Mouse (Mus musculus): ENCODE results near the gene Rasl11b. TPM values are rescaled to one million over a fixed set of nuclear protein-coding genes. Genes with fewer than 3 reads are reported as not detected.

Gene Rasl11b
- total and polyA plus RNA-seq, 2 experiments from 2014 or later = 7.7 to 37.3 TPM

- WGBS = 93% methylated on average over 7 of the region's 7 CpGs
- no peak for ATAC-seq
- no peak for TF ChIP-seq CTCF (IDR thresholded peaks at IDR 0.05; ENCODE audit: low read depth)
- Histone ChIP-seq H3K4me2 (ENCODE audit: low read depth) (no peak overlapping the region), H3K9me3 (ENCODE audit: low read length) (no peaks in the 10 kb centered on the region), H3K27ac (ENCODE audit: low read depth, low read length) (no peak overlapping the region), H3K9ac (no peak overlapping the region), H3K36me3 (ENCODE audit: insufficient read depth) (no peaks in the 10 kb centered on the region), H3K4me1 (ENCODE audit: insufficient read depth) (no peaks in the 10 kb centered on the region), H3K4me3 (ENCODE audit: low read depth, low read length) (no peak overlapping the region), H3K27me3 (ENCODE audit: insufficient read depth, low read length) (no peaks in the 10 kb centered on the region)
- no peak for DNase-seq
Observed at GRCm38 (mm10) chr5:74233808-74234207, 38.7 kb downstream of the Rasl11b start.

- ATAC-seq = no peak
- Histone ChIP-seq H3K4me1 (ENCODE audit: insufficient read depth) (no peaks in the 10 kb centered on the region), H3K27ac (ENCODE audit: low read depth, low read length) (no peak overlapping the region), H3K27me3 (ENCODE audit: insufficient read depth, low read length) (no peaks in the 10 kb centered on the region), H3K4me3 (ENCODE audit: low read depth, low read length) (no peak overlapping the region), H3K4me2 (ENCODE audit: low read depth) (no peak overlapping the region), H3K9me3 (ENCODE audit: low read length) (no peaks in the 10 kb centered on the region), H3K9ac (no peak overlapping the region), H3K36me3 (ENCODE audit: insufficient read depth) (no peaks in the 10 kb centered on the region)
- WGBS = 78% methylated on average over 1 of the region's 1 CpGs
- DNase-seq = no peak
- TF ChIP-seq CTCF (IDR thresholded peaks at IDR 0.05; ENCODE audit: low read depth) = no peak
Observed at GRCm38 (mm10) chr5:74239369-74239768, 44.3 kb downstream of the Rasl11b start.

DNA sequence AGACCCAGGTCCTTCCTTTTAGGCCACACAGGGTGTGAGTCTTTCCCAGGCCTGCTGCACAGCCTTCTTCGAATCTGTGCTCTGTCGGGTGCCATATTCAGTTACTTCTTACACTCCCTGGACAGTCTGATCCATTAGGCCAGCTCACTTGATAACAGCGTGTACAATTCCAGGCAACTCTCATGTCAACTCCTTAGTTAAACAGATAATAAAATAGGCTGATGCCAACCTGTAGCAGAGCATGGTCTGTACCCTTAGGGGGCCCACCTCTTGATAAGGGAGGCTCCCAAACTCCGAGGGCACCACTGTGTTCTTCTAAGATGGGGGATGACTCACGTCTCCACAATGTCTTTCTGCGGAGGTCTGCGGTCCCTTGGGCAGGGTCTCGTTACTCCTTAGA, 45.2 kb downstream of the Rasl11b start:
- H3K4me1 ChIP-seq (ENCODE audit: insufficient read depth) = no peaks in the 10 kb centered on the region
- H3K9me3 ChIP-seq (ENCODE audit: low read length) = no peaks in the 10 kb centered on the region
- DNase-seq (no peak), ATAC-seq (no peak)
- H3K27me3 ChIP-seq (ENCODE audit: insufficient read depth, low read length) = no peaks in the 10 kb centered on the region
- no peak overlapping the region for H3K27ac ChIP-seq (ENCODE audit: low read depth, low read length)
- TF ChIP-seq CTCF (IDR thresholded peaks at IDR 0.05; ENCODE audit: low read depth) = no peak
- WGBS = 79% methylated on average over 8 of the region's 8 CpGs
- no peak overlapping the region for H3K4me2 ChIP-seq (ENCODE audit: low read depth)
- no peak overlapping the region for H3K9ac ChIP-seq
- H3K4me3 ChIP-seq (ENCODE audit: low read depth, low read length) = no peak overlapping the region
- H3K36me3 ChIP-seq (ENCODE audit: insufficient read depth) = no peaks in the 10 kb centered on the region

GRCm38 (mm10) chr5:74240926-74241680, 46.0 kb downstream of the Rasl11b start:
- ATAC-seq (no peak), DNase-seq (no peak)
- no peaks in the 10 kb centered on the region for H3K4me1 ChIP-seq (ENCODE audit: insufficient read depth)
- no peaks in the 10 kb centered on the region for H3K9me3 ChIP-seq (ENCODE audit: low read length)
- H3K27me3 ChIP-seq (ENCODE audit: insufficient read depth, low read length) = no peaks in the 10 kb centered on the region
- no peaks in the 10 kb centered on the region for H3K36me3 ChIP-seq (ENCODE audit: insufficient read depth)
- no peak overlapping the region for H3K4me3 ChIP-seq (ENCODE audit: low read depth, low read length)
- no peak overlapping the region for H3K4me2 ChIP-seq (ENCODE audit: low read depth)
- H3K27ac ChIP-seq (ENCODE audit: low read depth, low read length) = no peak overlapping the region
- TF ChIP-seq CTCF (IDR thresholded peaks at IDR 0.05; ENCODE audit: low read depth) = no peak
- 70% methylated on average over 13 of the region's 13 CpGs for WGBS
- H3K9ac ChIP-seq = no peak overlapping the region

DNA sequence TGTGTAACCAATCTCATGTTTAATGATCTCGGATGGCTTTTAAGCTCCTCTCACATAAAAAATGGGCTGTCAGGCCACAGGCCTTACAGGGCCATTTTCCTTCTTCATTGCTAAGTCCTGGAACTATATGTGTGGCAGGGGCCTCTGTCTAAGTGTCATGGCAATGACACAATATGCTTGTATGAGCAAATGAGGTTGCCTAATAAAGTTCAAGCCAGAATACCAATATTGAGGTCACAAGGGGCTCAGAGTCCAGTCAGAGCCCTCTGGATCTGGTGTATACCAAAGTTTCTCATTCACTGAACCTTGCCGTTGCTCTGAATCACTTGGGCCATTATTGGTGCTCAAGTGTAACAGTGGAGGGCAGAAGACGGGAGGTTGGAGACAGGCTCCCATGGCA, 47.6 kb downstream of the Rasl11b start:
- Histone ChIP-seq H3K36me3 (ENCODE audit: insufficient read depth) (no peaks in the 10 kb centered on the region), H3K9ac (no peak overlapping the region), H3K27ac (ENCODE audit: low read depth, low read length) (no peak overlapping the region), H3K9me3 (ENCODE audit: low read length) (no peaks in the 10 kb centered on the region), H3K27me3 (ENCODE audit: insufficient read depth, low read length) (no peaks in the 10 kb centered on the region), H3K4me2 (ENCODE audit: low read depth) (no peak overlapping the region), H3K4me3 (ENCODE audit: low read depth, low read length) (no peak overlapping the region), H3K4me1 (ENCODE audit: insufficient read depth) (no peaks in the 10 kb centered on the region)
- TF ChIP-seq CTCF (IDR thresholded peaks at IDR 0.05; ENCODE audit: low read depth) = no peak
- WGBS = 82% methylated on average over 3 of the region's 3 CpGs
- ATAC-seq (no peak), DNase-seq (no peak)

- no peak for ATAC-seq
- 79% methylated on average over 14 of the region's 14 CpGs for WGBS
- Histone ChIP-seq H3K4me1 (ENCODE audit: insufficient read depth) (no peaks in the 10 kb centered on the region), H3K36me3 (ENCODE audit: insufficient read depth) (no peaks in the 10 kb centered on the region), H3K9me3 (ENCODE audit: low read length) (no peaks in the 10 kb centered on the region), H3K27ac (ENCODE audit: low read depth, low read length) (no peak overlapping the region), H3K4me3 (ENCODE audit: low read depth, low read length) (no peak overlapping the region), H3K4me2 (ENCODE audit: low read depth) (no peak overlapping the region), H3K27me3 (ENCODE audit: insufficient read depth, low read length) (no peaks in the 10 kb centered on the region), H3K9ac (no peak overlapping the region)
- no peak for TF ChIP-seq CTCF (IDR thresholded peaks at IDR 0.05; ENCODE audit: low read depth)
- DNase-seq = no peak
Observed at GRCm38 (mm10) chr5:74244406-74245019, 49.4 kb downstream of the Rasl11b start.

DNA sequence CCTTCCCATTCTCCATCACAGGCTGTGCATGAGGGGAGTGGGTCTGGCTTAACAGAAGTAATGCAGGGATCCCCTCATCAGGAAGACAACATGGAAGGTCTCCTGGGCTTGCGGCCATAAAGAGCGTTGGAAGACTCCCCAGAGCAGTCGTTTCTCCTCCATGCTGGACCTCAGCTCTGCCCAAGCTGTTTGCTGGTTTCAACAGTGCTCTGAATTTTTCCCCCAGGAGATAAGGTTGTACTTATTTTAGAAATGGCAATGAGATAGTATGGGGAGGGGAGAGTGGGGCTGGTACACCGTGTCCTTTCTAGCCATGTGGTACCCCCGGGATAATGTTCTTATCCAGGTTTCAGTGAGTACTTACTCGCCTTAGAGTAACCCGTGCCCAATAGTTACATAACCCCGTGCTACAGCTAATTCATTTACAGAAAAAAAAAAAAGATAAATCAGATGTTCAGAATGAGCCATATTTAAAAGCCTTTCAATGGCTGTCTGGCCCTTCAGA, 50.6 kb downstream of the Rasl11b start:
- no peak for TF ChIP-seq CTCF (IDR thresholded peaks at IDR 0.05; ENCODE audit: low read depth)
- ATAC-seq (no peak), DNase-seq (no peak)
- no peak overlapping the region for H3K4me2 ChIP-seq (ENCODE audit: low read depth)
- no peak overlapping the region for H3K27ac ChIP-seq (ENCODE audit: low read depth, low read length)
- no peaks in the 10 kb centered on the region for H3K9me3 ChIP-seq (ENCODE audit: low read length)
- no peaks in the 10 kb centered on the region for H3K36me3 ChIP-seq (ENCODE audit: insufficient read depth)
- H3K9ac ChIP-seq = no peak overlapping the region
- H3K4me1 ChIP-seq (ENCODE audit: insufficient read depth) = no peaks in the 10 kb centered on the region
- 90% methylated on average over 8 of the region's 8 CpGs for WGBS
- no peak overlapping the region for H3K4me3 ChIP-seq (ENCODE audit: low read depth, low read length)
- no peaks in the 10 kb centered on the region for H3K27me3 ChIP-seq (ENCODE audit: insufficient read depth, low read length)

All from forebrain, postnatal 0 days (tissue).